Mouse (Mus musculus) cerebellum, adult (tissue): ENCODE measurements around the gene S100a10.
"Not testable (repeated sequence)": the region's sequence is repeated elsewhere in the genome, so short reads cannot be mapped to it uniquely, and the experiment has no call there.

ENCODE experiments used
- ATAC-seq: cut with Nextera tagmentation; 2 replicates; pipeline ENCODE4 v1.9.2; 2017; ENCODE audit warnings: mild to moderate bottlenecking, moderate library complexity, mixed read lengths; ENCODE audit not compliant: insufficient number of reproducible peaks, low FRiP score, low TSS enrichment

The S100a10 gene

DNA sequence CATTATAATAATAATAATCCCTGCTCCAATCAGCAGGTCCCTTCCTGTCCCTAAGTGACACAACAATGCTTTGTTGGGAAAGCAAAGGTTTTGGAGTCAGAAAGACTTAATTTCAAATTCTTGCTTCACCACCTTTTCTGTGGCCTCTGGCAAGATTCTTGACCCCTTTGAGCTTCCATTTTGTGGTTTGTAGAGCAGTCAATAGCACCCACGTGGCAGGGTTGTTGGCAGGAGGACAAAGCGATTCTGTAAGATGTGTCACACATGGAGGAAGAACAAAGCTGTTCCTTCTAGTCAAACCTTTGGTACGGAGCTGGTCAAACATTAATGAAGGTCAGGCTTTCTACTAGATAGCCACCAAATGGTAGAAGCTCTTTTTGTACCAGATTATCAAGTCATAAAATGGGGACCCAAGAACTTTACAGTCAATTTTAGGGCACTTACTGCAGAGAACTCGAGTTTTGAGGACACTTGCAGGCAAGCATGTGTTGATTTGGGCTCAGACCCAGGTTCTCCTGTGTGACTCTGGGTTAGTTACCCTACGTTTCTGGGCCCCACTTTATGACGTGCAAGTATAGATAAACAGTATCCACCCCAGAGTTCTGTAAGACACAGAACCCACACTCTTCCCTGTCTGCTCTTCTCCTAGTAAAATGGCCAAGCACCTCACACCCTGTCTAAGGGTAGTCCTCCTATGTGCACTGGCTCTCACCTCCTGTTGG is 24.6 kb downstream of the S100a10 start:
- ATAC-seq: no peak

- ATAC-seq: no peak
These were observed 25.1 kb downstream of the S100a10 start for GRCm38 (mm10) chr3:93580039-93580403.

DNA sequence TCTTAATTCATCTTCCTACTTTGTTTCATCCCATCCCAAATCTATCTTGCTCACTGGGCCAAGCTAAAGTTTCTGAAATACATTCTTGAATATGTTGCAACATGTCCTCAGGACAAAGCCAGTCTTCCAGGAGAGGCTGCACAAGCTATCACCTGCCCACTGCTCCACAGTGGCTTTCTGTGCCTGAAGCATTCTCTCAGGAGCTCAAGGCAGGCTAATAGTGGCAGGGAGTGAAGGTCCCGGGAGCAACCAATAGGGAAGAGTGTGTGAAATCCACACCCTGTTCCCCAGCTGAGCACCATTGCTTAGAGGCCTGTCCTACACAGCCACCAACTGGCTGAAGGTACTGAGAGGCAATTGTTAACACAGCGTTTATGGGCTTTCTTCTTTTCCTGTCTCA is 26.1 kb downstream of the S100a10 start:
- ATAC-seq: no peak

- ATAC-seq: no peak
These were observed 26.8 kb downstream of the S100a10 start for GRCm38 (mm10) chr3:93581687-93582086.

DNA sequence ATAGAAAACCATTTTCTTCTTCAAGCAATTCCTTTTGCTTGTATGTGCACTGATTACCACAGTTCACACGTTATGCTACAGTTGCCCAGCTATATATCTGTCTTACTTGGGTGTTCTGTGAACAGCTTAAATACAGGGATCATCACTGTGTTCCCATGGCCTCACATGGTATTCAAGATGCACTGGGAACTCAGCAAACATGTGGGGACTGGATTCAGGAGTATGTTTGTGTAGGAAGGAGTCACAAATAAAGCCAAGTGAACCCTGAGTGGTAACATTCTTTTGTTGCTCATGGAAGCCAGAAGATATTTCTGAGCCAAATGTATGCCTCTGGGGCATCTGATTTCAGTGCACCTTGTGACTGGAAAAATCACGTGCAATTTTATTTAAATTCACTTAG is 28.2 kb downstream of the S100a10 start:
- ATAC-seq: no peak

- ATAC-seq: no peak
These were observed 34.7 kb downstream of the S100a10 start for GRCm38 (mm10) chr3:93589629-93590028.

DNA sequence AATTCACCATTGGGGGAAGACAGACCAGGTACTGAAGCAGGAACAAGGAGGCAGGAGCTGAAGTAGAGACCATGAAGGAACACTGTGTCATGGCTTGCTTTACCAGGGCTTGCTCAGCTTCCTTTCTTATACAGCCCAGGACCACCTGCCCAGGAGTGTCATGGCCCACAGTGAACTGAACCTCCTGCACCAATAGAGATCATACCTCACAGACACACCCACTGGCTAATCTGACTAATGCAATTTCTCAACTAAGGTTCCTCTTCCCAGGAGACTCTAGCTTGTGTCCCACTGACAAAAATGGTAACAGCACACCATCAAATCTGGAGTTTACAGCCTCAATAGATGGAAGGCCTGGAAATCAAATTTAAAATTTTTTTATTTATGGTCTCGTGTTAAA is 35.4 kb downstream of the S100a10 start:
- no peak for ATAC-seq

DNA sequence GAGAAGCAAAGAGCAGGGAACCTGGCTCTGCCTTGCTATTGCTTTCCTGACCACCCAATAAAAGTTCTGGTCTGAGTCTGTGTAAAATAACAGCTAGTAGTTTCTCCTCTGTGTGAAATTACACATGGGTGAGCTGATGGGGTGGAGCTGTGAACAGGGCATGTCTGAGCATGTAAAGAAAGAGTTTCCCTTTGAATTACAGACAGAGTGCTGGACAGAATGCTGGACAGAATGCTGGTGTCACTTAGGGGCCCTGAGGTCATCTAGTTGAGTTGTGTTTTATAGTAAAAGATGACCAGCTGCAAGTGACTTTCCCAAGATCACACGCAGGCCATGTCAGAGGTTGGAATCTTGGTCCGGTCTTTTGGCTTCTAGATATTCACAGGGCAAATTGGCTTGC is 37.2 kb downstream of the S100a10 start:
- ATAC-seq: no peak

DNA sequence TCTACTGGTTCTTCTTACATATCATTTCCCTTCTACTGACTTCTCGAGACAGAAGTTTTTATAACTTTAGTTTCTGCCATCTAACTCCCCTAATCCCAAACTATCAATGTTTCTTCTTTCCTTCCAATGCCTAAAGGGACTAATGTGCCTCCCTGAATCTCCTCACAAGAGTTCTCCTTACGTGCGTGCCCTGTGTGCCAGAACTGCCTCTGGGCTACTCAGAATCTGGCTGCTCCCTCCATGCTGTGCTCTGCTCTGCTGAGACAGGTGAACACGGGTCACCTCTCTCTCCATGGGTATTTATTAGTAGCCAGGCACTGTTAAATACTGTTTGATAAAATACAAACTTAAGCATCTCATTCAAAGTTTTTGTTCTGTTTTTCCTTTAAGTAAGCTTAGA is 38.1 kb downstream of the S100a10 start:
- ATAC-seq: no peak

DNA sequence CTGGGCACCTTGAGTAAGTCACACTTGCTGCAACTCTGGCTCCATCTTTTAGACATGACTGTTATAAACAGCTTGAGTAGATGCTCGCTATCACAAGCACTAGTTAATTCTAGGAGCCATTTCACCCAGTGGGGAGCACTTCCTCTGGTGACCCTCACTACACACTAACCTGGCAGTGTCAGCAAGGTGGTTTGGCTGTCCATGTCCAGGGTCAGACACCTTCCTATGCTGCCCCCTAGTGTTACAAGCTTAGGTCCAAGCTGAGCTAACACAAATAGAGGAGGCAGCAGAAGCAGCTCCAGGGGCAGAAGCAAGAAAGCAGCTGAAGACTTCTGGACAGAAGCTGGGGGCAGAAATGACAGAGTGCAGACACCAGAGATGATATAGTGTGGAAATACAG is 38.6 kb downstream of the S100a10 start:
- 0 out of 2 replicates have a peak, but pooled peaks have one; percentile 38 for ATAC-seq

DNA sequence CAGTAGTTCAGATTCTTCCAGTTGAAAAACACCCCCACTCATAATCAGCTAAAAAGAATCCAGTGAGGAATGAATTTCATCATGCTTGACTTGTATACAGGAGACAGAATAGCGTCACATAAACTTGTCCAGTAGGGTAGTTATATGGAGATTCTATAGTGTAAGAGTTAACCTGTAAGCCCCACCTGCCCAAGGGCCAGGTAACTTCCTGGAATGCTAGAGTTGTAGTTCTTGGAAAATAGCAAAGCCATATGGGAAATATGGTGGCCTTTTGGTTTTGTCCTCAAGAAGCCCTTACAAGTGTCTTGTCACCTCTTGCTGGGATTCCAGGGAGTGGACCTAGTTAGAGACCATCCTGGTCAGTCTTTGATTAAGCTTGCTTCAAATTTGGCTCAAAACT is 41.8 kb downstream of the S100a10 start:
- no peak for ATAC-seq

DNA sequence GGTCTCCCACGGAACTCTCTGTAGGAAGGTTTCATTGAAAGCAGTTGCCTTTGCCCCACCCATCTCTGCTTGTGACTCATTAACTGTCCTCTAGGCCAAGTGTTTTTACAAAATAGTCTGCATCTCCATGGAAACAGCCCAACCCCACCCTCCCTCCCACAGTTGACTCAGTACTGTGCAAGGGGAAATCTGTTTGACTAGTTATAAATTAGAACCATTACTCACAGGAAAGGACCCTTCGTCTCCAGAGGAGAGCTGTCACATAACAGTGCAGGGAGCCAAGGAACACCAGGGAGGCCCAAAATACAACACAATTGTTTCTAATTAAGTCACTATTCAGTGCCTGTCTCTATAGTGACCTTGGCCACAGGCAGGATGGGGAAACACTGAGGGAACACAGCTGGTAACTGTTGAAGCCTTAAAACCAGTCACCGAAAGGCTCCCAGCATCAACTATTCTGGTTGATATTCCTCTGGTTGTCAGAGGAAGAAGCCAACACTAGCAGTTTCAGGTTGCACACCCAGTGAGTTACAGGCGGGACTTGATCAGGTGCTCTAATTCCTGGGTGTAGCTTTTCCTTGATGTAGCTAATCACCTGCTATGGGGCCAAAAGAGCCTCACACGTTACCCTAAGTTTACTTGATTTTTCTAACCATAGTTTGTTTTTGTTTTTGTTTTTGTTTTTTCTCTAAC is 42.5 kb downstream of the S100a10 start:
- ATAC-seq: no peak

GRCm38 (mm10) chr3:93597970-93598369 is 43.1 kb downstream of the S100a10 start:
- ATAC-seq: no peak

DNA sequence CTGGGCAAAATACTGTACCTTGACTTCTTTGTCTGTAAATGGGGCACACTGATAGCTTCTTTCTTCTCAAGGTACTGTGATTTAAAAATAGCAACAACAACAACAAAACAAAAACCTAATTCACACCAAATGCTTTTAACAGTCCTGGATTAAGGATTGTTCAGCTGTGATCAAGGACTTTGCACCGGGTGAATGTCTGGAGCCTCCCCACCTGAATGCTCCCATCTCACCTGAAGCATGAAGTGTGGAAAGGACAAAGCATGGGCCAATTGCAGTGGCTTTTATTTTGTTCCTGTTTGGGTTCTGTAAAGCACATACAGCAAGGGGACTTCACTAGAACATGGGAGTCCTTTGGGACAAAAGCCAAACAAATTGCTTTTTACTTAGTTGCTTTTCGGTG is 45.3 kb downstream of the S100a10 start:
- no peak for ATAC-seq

GRCm38 (mm10) chr3:93601903-93602302 is 47.0 kb downstream of the S100a10 start:
- ATAC-seq: no peak

GRCm38 (mm10) chr3:93608970-93609369 is 54.1 kb downstream of the S100a10 start:
- ATAC-seq: not testable (repeated sequence)
